Mouse (Mus musculus) G1E-ER4 (cell line): ENCODE measurements around the gene Grid1. TPM values are rescaled to one million over a fixed set of nuclear protein-coding genes. Genes with fewer than 3 reads are reported as not detected.

Experiments
- GATA1 ChIP-seq: IDR thresholded peaks from one replicate; pipeline ENCODE4 v1.8.0; 2012; ENCODE audit warnings: low read length, inconsistent platforms
- polyA plus RNA-seq: library from polyadenylated mRNA; stranded (reverse); fragments of >175 nt; gene quantifications from 2 replicates; pipeline ENCODE4 v1.2.3, GENCODE M21; 2012

Gene Grid1
- polyA plus RNA-seq = not detected in 2 replicates

GRCm38 (mm10) chr14:34819919-34820652 lies at the start of gene Grid1:
Grid1 (plus strand) TSS chr14:34820108.
- TF ChIP-seq GATA1 = no peak

GRCm38 (mm10) chr14:34770467-34770866 lies 49.4 kb upstream of the Grid1 start:
- TF ChIP-seq GATA1 = no peak

- no peak for TF ChIP-seq GATA1
Observed at GRCm38 (mm10) chr14:34771601-34772000, 48.3 kb upstream of the Grid1 start.

DNA sequence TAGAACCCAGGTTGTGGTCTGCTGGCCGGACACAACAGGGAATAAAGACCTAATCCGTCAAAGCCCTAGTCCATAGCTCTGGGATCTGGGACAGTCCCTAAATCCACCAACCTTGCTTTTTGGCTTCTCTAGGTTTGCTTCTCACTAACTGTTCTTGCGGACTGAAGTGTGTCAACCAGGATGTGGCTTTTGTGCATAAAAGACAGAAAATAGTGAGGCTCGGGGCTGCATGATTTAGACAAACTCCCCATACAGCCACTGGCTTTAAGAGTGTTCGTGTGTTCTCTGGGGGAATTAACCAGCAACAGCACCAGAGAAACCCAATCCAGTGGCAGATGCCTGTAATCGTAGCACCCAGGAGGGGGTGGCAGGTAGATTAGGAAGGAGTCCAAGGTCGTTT lies 47.8 kb upstream of the Grid1 start:
- no peak for TF ChIP-seq GATA1

DNA sequence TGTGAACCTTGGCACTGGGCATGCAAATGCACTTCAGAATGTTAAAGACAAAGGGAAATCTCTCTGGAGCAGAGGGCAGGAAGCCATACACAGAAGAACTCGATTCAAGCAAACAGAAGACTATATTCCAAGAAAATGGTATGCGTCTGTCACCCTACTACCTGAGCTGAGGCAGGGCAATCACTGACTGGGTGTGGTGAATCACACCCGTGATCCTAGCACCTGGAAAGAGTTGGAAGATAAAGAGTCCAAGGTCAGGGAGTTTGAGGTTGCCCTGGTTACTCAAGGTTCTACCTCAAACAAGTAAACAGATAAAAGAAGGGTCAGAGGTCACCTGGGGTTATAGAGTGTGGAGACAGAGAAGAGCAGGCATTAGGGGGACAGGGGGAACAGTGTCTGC lies 46.2 kb upstream of the Grid1 start:
- TF ChIP-seq GATA1 = no peak

DNA sequence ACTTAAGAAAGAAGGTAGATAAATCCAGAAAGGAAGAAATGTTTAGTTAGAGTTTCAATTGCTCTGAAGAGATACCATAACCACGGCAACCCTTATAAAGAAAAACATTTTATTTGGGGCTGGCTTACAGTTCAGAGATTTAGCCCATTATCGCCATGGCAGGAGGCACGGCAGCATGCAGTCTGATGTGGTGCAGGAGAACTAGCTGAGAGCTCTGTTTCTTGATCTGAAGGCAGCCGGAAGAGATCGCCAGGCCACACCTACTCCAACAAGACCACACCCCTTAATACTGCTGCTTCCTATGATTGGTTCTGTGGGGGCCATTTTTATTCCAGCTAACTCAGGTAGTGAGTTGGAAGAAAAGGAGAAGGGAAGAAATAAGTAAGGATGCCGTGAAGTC lies 45.7 kb upstream of the Grid1 start:
- no peak for TF ChIP-seq GATA1

DNA sequence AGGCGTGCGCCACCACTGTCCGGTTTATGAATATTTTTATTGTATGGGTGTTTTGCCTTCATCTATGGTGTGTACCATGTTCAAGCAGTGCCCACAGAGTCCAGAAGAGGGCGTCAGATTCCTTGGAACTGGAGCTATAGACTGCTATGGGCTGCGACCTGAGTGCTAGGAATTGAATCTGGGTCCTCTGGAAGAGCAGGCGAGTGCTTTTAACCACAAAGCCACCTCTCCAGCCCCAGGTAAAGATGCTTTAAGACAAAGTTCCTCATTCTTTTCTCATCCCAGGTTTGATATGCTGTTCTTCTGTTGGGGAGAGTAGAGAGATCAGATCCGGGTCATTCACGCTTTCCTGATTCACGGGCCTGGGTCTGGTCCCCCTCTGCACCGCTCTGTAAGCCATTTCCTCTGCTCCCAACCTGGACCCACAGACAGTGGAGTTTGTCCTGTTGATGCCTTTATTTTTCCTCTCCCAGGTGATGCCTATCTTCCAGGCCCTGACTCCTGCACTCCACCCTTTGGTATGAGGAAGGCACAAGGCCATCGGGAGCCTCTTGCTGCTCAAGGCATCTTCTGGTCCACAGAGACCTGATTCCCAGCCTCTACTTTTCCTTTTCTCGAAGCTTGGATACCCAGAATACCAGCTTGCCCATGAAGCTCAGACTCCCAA lies 43.1 kb upstream of the Grid1 start:
- no peak for TF ChIP-seq GATA1

DNA sequence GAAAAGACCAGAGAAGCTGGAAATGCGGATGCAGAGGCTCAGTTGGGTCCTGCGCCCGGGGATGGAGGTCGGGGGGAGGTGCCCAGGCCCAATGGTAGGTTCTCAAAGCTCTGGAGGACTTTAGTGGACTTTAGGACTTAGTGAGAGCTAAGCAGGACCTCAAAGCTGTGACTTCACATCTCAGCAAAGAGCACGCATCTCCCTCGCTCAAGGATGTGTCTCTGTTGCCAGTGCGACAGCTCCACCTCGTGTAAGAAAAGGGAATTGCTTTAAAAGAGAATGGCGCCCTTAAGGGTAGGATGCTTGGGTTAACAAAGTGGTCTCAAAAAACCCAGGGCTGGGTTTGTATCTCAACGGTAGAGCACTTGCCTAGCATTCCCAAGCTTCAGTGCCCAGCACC lies 42.1 kb upstream of the Grid1 start:
- no peak for TF ChIP-seq GATA1

DNA sequence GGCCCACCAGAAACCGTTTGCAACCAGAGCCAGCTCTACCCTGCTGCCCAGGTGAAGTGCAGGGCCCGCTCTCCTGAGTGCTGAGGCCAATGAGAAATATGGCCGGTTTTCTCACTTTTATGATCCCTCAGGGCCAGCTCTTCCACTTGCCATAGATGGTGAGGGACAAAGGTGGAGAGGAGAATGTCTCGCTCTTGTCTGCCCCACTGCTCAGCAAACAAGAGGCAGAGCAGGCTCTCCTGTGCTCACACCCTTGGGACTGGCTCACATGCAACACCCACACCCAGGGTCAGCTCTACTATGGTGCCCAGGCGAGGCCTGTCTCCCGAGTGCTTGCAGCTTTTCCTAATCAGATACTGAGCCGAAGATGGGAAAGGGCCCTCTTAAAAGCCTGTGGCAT lies 41.1 kb upstream of the Grid1 start:
- no peak for TF ChIP-seq GATA1

- no peak for TF ChIP-seq GATA1
Observed at GRCm38 (mm10) chr14:34793406-34794037, 26.4 kb upstream of the Grid1 start.

- no peak for TF ChIP-seq GATA1
Observed at GRCm38 (mm10) chr14:34810763-34811489, 9.0 kb upstream of the Grid1 start.

- TF ChIP-seq GATA1 = no peak
Observed at GRCm38 (mm10) chr14:34811490-34811808, 8.5 kb upstream of the Grid1 start.

DNA sequence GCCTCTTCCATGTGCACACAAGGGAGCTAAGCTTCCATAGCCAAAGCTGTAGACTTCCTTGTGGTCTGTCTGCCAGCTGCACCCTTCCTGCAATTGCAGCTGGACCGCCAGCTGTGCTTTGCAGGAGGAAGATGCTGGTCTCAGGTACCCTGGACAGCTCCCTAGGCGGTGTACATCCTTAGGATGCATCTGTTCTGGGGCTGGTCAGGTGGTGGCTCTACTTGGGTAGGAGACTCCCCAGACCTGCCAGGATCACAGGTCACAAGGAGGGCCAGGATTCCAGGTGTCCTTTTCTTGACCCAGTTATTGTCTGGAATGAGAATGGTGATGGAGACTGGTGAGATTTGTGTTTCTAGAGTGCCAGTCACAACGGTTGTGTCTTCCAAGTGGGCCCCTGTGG lies 3.6 kb upstream of the Grid1 start:
- TF ChIP-seq GATA1 = no peak

GRCm38 (mm10) chr14:34818387-34818980 lies 1.4 kb upstream of the Grid1 start:
- no peak for TF ChIP-seq GATA1

DNA sequence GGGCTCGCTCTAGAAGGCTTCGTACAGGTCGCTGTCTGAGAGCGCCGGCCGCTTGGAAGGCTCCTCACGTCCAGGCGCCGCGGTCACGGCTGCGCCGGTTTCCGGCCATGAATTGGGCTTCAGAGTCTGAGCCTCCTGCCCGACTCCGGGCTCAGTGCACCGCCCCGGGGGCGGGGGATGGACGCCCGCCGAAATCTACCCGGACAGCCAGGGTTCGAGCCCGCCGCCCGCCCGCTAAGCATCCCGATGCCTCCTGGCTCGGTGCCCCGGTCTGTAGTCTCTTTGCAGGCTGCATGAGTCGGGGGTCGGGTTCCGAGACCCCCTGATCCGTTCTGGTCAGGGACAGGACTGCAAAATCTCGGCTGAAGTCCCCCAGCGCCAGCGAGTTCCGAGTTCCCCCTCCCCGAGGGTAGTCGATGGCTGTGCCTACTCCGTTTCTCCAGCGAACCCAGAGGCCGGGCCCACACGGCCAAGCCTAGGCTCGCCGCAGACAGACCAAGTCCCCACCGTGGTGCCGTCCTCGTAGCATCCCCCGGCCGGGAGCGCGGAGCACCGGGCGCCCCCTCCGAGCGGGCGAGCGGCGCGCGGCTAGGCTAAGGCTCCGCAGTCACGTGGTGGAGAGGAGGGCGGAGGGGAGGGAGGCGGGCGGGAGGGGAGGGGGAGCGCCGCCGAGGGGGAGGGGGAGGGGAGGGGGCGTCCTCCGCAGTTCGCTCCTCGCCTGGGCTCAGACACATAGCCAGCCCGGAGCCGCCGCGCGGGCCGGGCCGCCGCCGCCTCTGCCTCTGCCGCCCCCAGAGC lies 588 bp upstream of the Grid1 start:
- TF ChIP-seq GATA1 = no peak
